Mouse (Mus musculus) intestine, postnatal 0 days (tissue): ENCODE data around the gene Dnah7c. TPM values are rescaled to one million over a fixed set of nuclear protein-coding genes. Genes with fewer than 3 reads are reported as not detected.
"Not testable (repeated sequence)": the region's sequence is repeated elsewhere in the genome, so short reads cannot be mapped to it uniquely, and the experiment has no call there.

Experiments used
- ATAC-seq: fragments of 200-750 bp; cut with Nextera tagmentation; 2 replicates; pipeline ENCODE4 v1.8.0; 2017; ENCODE audit warnings: mild to moderate bottlenecking, moderate TSS enrichment, moderate library complexity
- H3K27ac ChIP-seq: fragments of 300-500 bp; sonication (generic); 2 replicates; pipeline ENCODE4 v1.5.1; 2014; ENCODE audit warnings: mild to moderate bottlenecking, low read depth, low read length, moderate library complexity
- H3K27me3 ChIP-seq: fragments of 300-500 bp; sonication (generic); replicated peaks from 2 replicates; pipeline ENCODE4 v1.6.1; 2014; ENCODE audit warnings: low read length, mixed read lengths; ENCODE audit not compliant: control insufficient read depth, insufficient read depth
- H3K36me3 ChIP-seq: fragments of 300-500 bp; sonication (generic); 2 replicates; pipeline ENCODE4 v1.6.1; 2014; ENCODE audit warnings: mild to moderate bottlenecking, moderate library complexity; ENCODE audit not compliant: control insufficient read depth, insufficient read depth
- H3K4me1 ChIP-seq: fragments of 300-500 bp; sonication (generic); replicated peaks from 2 replicates; pipeline ENCODE4 v1.6.1; 2014; ENCODE audit warnings: antibody characterized with exemption, low read length, mixed read lengths; ENCODE audit not compliant: control insufficient read depth, insufficient read depth
- H3K4me2 ChIP-seq: fragments of 300-500 bp; sonication (generic); replicated peaks from 2 replicates; pipeline ENCODE4 v1.6.1; 2014; ENCODE audit warnings: low read depth, mild to moderate bottlenecking, moderate library complexity
- H3K4me3 ChIP-seq: fragments of 300-500 bp; sonication (generic); 2 replicates; pipeline ENCODE4 v1.5.1; 2014; ENCODE audit warnings: low read depth, low read length
- H3K9ac ChIP-seq: fragments of 300-500 bp; sonication (generic); 2 replicates; pipeline ENCODE4 v1.6.1; 2014; ENCODE audit warnings: mild to moderate bottlenecking, low read depth, low read length
- H3K9me3 ChIP-seq: fragments of 300-500 bp; sonication (generic); 2 replicates; pipeline ENCODE4 v1.6.1; 2016; ENCODE audit warnings: mixed run types; ENCODE audit not compliant: control insufficient read depth
- CTCF ChIP-seq: sonication (generic); IDR thresholded peaks from 2 replicates; pipeline ENCODE4 v1.5.1; 2016; ENCODE audit warnings: low read depth, mild to moderate bottlenecking, control low read depth, antibody characterized with exemption, moderate library complexity
- WGBS: fragments of 180-500 bp; shearing (Covaris S2); extraction: QIAGEN DNeasy Blood & Tissue Kit; methylation state at CpG from one replicate; pipeline ENCODE4 v1.1.7; 2014; 5-methylcytosine and 5-hydroxymethylcytosine counted together
- polyA plus RNA-seq: library from polyadenylated mRNA; unstranded; fragments of >200 nt; fragmentation: Nextera tagmentation; extraction: Ambion mirVana; gene quantifications from 2 replicates; pipeline ENCODE4 v1.2.1, GENCODE M21; 2015

The Dnah7c gene
- not detected in 2 replicates for polyA plus RNA-seq

GRCm38 (mm10) chr1:46425137-46425925, at the start of gene Dnah7c:
Gene Dnah7c (plus strand): TSS chr1:46425592.
- peak within 1 kb of the TSS; percentile 36 for H3K4me3 ChIP-seq
- no peak for ATAC-seq
- H3K27me3 ChIP-seq: no peaks in the 10 kb centered on the region
- H3K9ac ChIP-seq: no peak within 1 kb of the TSS
- H3K4me2 ChIP-seq: peak within 1 kb of the TSS; percentile 74
- no peaks in the 10 kb centered on the region for H3K4me1 ChIP-seq
- WGBS: 9% methylated on average over 30 of the region's 30 CpGs
- H3K9me3 ChIP-seq: no peaks in the 10 kb centered on the region
- peak; percentile 42 for TF ChIP-seq CTCF
- no peak within 1 kb of the TSS for H3K27ac ChIP-seq
- no peaks in the 10 kb centered on the region for H3K36me3 ChIP-seq

GRCm38 (mm10) chr1:46380641-46381040, 44.8 kb upstream of the Dnah7c start:
- H3K4me1 ChIP-seq, ATAC-seq, H3K27ac ChIP-seq, H3K9me3 ChIP-seq, H3K4me3 ChIP-seq, H3K27me3 ChIP-seq, H3K4me2 ChIP-seq, H3K9ac ChIP-seq, H3K36me3 ChIP-seq: not testable (repeated sequence)
- 91% methylated on average over 3 of the region's 3 CpGs for WGBS

GRCm38 (mm10) chr1:46394681-46395297, 30.6 kb upstream of the Dnah7c start:
- WGBS: 71% methylated on average over 3 of the region's 4 CpGs

GRCm38 (mm10) chr1:46408324-46409115, 16.9 kb upstream of the Dnah7c start:
- no peaks in the 10 kb centered on the region for H3K36me3 ChIP-seq
- H3K27me3 ChIP-seq: no peaks in the 10 kb centered on the region
- H3K4me3 ChIP-seq: no peak overlapping the region
- no peaks in the 10 kb centered on the region for H3K4me1 ChIP-seq
- ATAC-seq: no peak
- 74% methylated on average over 6 of the region's 6 CpGs for WGBS
- no peak overlapping the region for H3K27ac ChIP-seq
- H3K9ac ChIP-seq: no peak overlapping the region
- no peaks in the 10 kb centered on the region for H3K9me3 ChIP-seq
- H3K4me2 ChIP-seq: no peak overlapping the region
- TF ChIP-seq CTCF: no peak

More at GRCm38 (mm10) chr1:46394681-46395297, 30.6 kb upstream of the Dnah7c start:
- H3K27me3 ChIP-seq, ATAC-seq, H3K4me3 ChIP-seq, H3K4me1 ChIP-seq, H3K9me3 ChIP-seq, H3K27ac ChIP-seq, H3K4me2 ChIP-seq, H3K9ac ChIP-seq, H3K36me3 ChIP-seq: not testable (repeated sequence)

GRCm38 (mm10) chr1:46414798-46415197, 10.6 kb upstream of the Dnah7c start:
- not testable (repeated sequence) for H3K27me3 ChIP-seq, H3K4me3 ChIP-seq, H3K4me2 ChIP-seq, H3K9me3 ChIP-seq, H3K36me3 ChIP-seq, H3K4me1 ChIP-seq, ATAC-seq, H3K9ac ChIP-seq, H3K27ac ChIP-seq
- WGBS: 74% methylated on average over 7 of the region's 7 CpGs

GRCm38 (mm10) chr1:46416946-46417345, 8.4 kb upstream of the Dnah7c start:
- not testable (repeated sequence) for H3K36me3 ChIP-seq, H3K27me3 ChIP-seq, H3K4me3 ChIP-seq, H3K9me3 ChIP-seq, H3K4me1 ChIP-seq, ATAC-seq, H3K9ac ChIP-seq, H3K4me2 ChIP-seq, H3K27ac ChIP-seq
- WGBS: 17% methylated on average over 3 of the region's 3 CpGs
- peak; percentile 62 for TF ChIP-seq CTCF

GRCm38 (mm10) chr1:46418966-46419365, 6.4 kb upstream of the Dnah7c start:
- not testable (repeated sequence) for H3K27me3 ChIP-seq, H3K4me2 ChIP-seq, H3K9me3 ChIP-seq, H3K36me3 ChIP-seq, ATAC-seq, H3K27ac ChIP-seq, H3K4me3 ChIP-seq, H3K9ac ChIP-seq, H3K4me1 ChIP-seq
- WGBS: 64% methylated on average over 3 of the region's 4 CpGs
